Mouse (Mus musculus) heart, embryonic 14.5 days (tissue): ENCODE results near the gene Ccr1. TPM values are rescaled to one million over a fixed set of nuclear protein-coding genes. Genes with fewer than 3 reads are reported as not detected.

Source experiments
- ATAC-seq: fragments of 200-750 bp; cut with Nextera tagmentation; 2 replicates; pipeline ENCODE4 v1.8.0; 2017; ENCODE audit warnings: low read depth, moderate TSS enrichment; ENCODE audit not compliant: insufficient number of reproducible peaks, insufficient read depth, low FRiP score
- H3K27ac ChIP-seq, 2 experiments: fragments of 200-500 bp in 1 of 2; fragments of 300-500 bp in 1 of 2; sonication (generic) in 1 of 2; replicated peaks in 1 of 2; 2 replicates each; pipeline ENCODE4 v1.5.1; 2012 to 2014; ENCODE audit warnings: low read depth in 2 of 2, low read length in 2 of 2, control low read depth in 1 of 2, mild to moderate bottlenecking in 1 of 2, mixed read lengths in 1 of 2; ENCODE audit not compliant: control insufficient read depth in 1 of 2, insufficient read depth in 1 of 2
- H3K27me3 ChIP-seq: fragments of 300-500 bp; sonication (generic); 2 replicates; pipeline ENCODE4 v1.6.1; 2014; ENCODE audit warnings: mild to moderate bottlenecking, low read length, control low read depth; ENCODE audit not compliant: control insufficient read depth, insufficient read depth
- H3K36me3 ChIP-seq: fragments of 300-500 bp; sonication (generic); 2 replicates; pipeline ENCODE4 v1.6.1; 2014; ENCODE audit warnings: mild to moderate bottlenecking, control low read depth, low read length, mixed read lengths; ENCODE audit not compliant: control insufficient read depth, insufficient read depth
- H3K4me1 ChIP-seq, 2 experiments: fragments of 200-500 bp in 1 of 2; fragments of 300-500 bp in 1 of 2; sonication (generic) in 1 of 2; 2 replicates each; pipeline ENCODE4 v1.6.1; 2012 to 2014; ENCODE audit warnings: low read length in 2 of 2, control low read depth in 1 of 2, mixed read lengths in 1 of 2; ENCODE audit not compliant: control insufficient read depth in 2 of 2, insufficient read depth in 2 of 2
- H3K4me2 ChIP-seq: fragments of 300-500 bp; sonication (generic); 2 replicates; pipeline ENCODE4 v1.6.1; 2014; ENCODE audit warnings: mild to moderate bottlenecking, low read length
- H3K4me3 ChIP-seq, 2 experiments: fragments of 200-500 bp in 1 of 2; fragments of 300-500 bp in 1 of 2; sonication (generic) in 1 of 2; 2 replicates each; pipeline ENCODE4 v1.5.1; 2012 to 2014; ENCODE audit warnings: low read length in 2 of 2, mild to moderate bottlenecking in 2 of 2, control low read depth in 1 of 2, low read depth in 1 of 2, moderate library complexity in 1 of 2; ENCODE audit not compliant: control insufficient read depth in 1 of 2, insufficient read depth in 1 of 2
- H3K9ac ChIP-seq: fragments of 300-500 bp; sonication (generic); 2 replicates; pipeline ENCODE4 v1.6.1; 2014; ENCODE audit warnings: mild to moderate bottlenecking, low read length
- H3K9me3 ChIP-seq: fragments of 300-500 bp; sonication (generic); 2 replicates; pipeline ENCODE4 v1.6.1; 2016; ENCODE audit warnings: low read length, control low read depth; ENCODE audit not compliant: control insufficient read depth
- WGBS: fragments of 180-500 bp; shearing (Covaris S2); extraction: QIAGEN DNeasy Blood & Tissue Kit; methylation state at CpG from one replicate; pipeline ENCODE4 v1.1.7; 2014; 5-methylcytosine and 5-hydroxymethylcytosine counted together
- polyA plus RNA-seq: library from polyadenylated mRNA; unstranded; fragments of >200 nt; fragmentation: Nextera tagmentation; extraction: Ambion mirVana; gene quantifications from 2 replicates; pipeline ENCODE4 v1.2.1, GENCODE M21; 2014

Gene Ccr1
- polyA plus RNA-seq, 1 experiment from 2014 or later, result 1.9 TPM

DNA sequence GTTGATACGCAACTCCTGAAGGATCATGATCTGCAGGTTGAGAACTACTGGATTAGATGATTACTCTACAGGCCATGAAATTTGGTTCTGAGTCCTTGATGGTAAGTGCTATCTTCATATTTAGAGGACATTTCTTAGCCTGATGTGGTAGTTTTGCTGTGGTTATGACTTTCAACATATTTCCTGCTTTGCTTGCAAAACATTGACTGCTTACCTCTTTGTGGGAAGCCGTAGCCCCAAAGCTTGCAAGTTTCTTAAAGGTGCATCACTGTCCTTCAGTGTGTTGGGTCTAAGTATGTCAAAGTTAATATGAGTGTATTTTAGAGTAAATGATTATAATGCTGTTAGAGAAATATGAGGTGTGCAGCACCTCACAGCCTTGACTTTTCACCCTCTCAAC is 30.5 kb downstream of the Ccr1 start:
- H3K4me3 ChIP-seq, result no peak overlapping the region
- WGBS, result 90% methylated on average over 2 of the region's 2 CpGs
- no peak for ATAC-seq

DNA sequence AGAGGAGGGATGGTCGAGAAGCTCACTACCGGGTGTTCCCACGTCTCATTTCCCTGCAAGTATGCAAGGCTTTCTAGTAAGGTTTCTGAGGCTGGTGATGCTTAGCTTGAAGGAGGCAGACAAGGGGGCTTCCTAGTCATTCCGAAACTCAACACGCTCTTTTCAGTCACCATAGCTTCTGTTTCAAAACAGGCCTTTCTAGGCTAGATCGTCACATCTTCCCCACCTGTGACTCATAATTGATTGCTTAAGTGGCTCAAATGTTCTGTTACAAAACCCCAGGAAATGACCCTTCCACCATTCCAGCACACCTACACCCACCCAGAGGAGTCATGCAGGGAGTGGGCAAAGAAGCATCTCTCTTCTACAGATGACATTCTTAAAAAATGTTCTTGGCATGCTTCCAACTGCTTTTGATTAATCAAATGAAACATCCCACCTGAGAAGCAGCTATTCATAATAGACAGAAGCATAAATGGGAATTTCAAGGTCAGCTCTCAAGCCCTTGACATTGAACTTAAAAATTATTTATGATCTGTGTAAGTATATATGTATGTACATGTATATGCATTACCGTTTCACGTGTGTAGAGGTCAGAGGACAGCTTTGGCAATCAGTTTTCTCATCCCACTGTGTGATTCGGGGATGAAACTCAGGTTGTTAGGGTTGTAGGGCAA is 31.8 kb downstream of the Ccr1 start:
- no peak overlapping the region for H3K27ac ChIP-seq
- H3K27me3 ChIP-seq, result no peaks in the 10 kb centered on the region
- H3K4me2 ChIP-seq, result no peak overlapping the region
- H3K9me3 ChIP-seq, result no peaks in the 10 kb centered on the region
- H3K4me3 ChIP-seq, result no peak overlapping the region
- no peaks in the 10 kb centered on the region for H3K36me3 ChIP-seq
- H3K9ac ChIP-seq, result no peak overlapping the region
- 82% methylated on average over 9 of the region's 9 CpGs for WGBS
- no peaks in the 10 kb centered on the region for H3K4me1 ChIP-seq
- ATAC-seq, result no peak

More for the DNA sequence above, 30.5 kb downstream of the Ccr1 start:
- Histone ChIP-seq H3K27me3 (no peaks in the 10 kb centered on the region), H3K27ac (no peak overlapping the region), H3K9ac (no peak overlapping the region), H3K4me2 (no peak overlapping the region), H3K9me3 (no peaks in the 10 kb centered on the region), H3K36me3 (no peaks in the 10 kb centered on the region), H3K4me1 (no peaks in the 10 kb centered on the region; a peak in 1 of 4 replicates)

DNA sequence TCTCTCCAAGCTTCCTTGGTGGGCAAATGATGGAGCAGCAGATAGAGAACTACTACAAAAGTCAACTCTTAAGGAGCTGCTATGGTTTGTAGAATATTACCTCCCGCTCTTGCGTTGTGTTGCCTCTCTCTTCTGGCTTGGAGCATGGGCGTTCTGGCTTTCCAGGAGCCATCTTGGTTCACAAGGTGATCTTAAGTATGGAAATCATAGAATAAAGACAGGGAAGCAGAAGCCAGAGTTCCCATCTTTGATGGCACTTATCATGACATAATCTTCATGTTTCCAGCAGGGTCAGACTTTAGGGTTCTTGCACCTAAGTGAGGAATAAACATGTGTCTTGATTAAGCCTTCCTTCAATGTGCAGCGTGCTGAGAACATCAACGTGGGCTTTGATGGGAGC is 32.7 kb downstream of the Ccr1 start:
- Histone ChIP-seq H3K4me2 (no peak overlapping the region), H3K9ac (no peak overlapping the region), H3K4me3 (no peak overlapping the region), H3K9me3 (no peaks in the 10 kb centered on the region), H3K4me1 (no peaks in the 10 kb centered on the region), H3K27me3 (no peaks in the 10 kb centered on the region), H3K27ac (no peak overlapping the region), H3K36me3 (no peaks in the 10 kb centered on the region)
- ATAC-seq, result no peak
- WGBS, result 81% methylated on average over 5 of the region's 5 CpGs

DNA sequence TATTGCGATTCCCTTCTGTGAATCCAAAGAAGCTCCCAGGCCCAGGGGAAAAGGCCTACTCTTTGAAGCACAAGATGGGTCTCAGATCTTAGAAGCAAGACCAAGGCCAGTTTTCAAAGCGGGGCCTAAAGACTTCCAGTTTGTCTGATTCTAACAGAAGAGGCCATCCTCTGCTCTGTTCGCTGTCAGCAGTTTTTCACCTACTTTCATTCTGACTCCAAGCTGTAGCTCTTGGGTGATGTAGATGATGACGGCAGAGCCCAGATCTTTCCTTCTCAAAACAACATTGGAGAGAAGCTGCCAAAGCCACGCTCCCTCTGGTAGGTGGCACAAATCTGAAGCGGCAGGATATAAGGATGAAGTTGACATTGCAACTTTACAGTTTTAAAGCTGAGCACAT is 33.1 kb downstream of the Ccr1 start:
- H3K4me2 ChIP-seq, result no peak overlapping the region
- no peak overlapping the region for H3K27ac ChIP-seq
- no peak for ATAC-seq
- WGBS, result 85% methylated on average over 6 of the region's 6 CpGs
- no peak overlapping the region for H3K4me3 ChIP-seq
- H3K4me1 ChIP-seq, result no peaks in the 10 kb centered on the region
- no peaks in the 10 kb centered on the region for H3K9me3 ChIP-seq
- no peaks in the 10 kb centered on the region for H3K27me3 ChIP-seq
- H3K36me3 ChIP-seq, result no peaks in the 10 kb centered on the region
- H3K9ac ChIP-seq, result no peak overlapping the region

DNA sequence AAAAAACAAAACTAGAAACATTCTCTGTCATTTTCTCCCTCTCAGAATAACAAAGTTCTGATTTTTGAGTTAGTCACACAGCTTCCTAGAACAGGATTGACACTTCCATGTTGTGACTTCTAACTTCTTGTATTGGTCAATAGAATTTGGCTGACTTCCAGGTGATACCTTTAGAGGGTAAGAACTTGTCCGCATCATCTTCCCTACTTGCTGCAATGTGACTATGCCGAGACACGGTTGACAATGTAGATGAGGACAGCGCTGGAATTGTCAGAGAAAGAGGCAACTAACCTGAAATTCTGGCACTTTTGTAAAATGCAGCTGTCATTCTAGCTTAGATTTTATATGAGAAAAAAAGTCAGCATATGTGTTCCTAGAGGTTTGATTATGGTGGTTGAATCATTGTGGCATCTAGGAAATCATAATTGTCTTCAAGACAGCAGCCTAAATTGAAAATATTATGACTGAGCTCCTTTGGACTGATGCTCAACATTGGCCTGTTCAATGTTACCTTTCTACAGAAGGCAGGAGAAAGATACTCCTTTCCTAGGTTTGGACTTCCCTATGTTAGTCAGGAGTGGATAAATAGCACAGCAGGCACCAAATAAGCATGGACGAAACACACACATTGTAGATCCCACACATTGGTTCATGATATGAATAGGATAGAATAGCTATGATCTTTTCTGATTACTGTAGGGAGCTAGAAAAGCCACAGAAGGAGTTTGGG is 34.6 kb downstream of the Ccr1 start:
- Histone ChIP-seq H3K36me3 (no peaks in the 10 kb centered on the region), H3K4me2 (no peak overlapping the region), H3K4me3 (no peak overlapping the region), H3K9ac (no peak overlapping the region), H3K27ac (no peak overlapping the region), H3K9me3 (no peaks in the 10 kb centered on the region), H3K4me1 (no peaks in the 10 kb centered on the region; a peak in 1 of 4 replicates), H3K27me3 (no peaks in the 10 kb centered on the region)
- no peak for ATAC-seq
- WGBS, result 88% methylated on average over 5 of the region's 5 CpGs

DNA sequence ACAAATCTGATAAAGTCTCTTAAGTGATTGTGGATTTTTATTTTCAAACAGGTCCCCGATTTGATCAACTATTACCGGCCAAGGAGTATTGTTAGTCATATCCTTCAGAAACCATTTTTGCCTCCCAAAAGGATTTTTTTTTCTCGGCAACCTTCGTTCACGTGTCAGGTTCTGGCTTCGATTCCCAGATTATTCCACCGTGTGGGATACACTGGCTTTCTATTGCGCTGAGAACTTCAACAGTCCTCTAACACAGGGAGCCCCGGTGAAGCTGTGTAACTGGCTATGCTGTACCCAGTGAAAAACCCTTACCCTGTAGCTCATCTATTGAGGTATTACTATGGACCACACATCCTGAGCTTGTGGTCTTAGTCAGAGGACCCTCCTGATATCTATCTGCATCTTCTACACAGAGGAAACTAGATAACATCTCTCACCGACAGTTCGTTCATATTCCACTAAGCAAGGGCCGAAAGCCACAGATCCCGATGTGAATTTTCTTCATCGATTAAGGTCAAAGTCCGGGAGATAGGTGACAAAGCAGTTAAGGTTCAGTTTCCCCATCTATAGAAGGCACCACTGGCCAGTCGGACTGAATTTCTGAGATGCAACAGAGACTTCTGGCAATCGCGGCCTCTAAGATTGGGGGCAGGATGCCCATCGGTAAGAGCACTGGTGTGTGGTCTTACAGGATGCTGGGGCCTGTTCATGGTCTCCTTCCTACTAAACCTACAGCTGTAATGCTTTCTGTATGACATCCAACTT is 35.4 kb downstream of the Ccr1 start:
- WGBS, result 87% methylated on average over 19 of the region's 19 CpGs

DNA sequence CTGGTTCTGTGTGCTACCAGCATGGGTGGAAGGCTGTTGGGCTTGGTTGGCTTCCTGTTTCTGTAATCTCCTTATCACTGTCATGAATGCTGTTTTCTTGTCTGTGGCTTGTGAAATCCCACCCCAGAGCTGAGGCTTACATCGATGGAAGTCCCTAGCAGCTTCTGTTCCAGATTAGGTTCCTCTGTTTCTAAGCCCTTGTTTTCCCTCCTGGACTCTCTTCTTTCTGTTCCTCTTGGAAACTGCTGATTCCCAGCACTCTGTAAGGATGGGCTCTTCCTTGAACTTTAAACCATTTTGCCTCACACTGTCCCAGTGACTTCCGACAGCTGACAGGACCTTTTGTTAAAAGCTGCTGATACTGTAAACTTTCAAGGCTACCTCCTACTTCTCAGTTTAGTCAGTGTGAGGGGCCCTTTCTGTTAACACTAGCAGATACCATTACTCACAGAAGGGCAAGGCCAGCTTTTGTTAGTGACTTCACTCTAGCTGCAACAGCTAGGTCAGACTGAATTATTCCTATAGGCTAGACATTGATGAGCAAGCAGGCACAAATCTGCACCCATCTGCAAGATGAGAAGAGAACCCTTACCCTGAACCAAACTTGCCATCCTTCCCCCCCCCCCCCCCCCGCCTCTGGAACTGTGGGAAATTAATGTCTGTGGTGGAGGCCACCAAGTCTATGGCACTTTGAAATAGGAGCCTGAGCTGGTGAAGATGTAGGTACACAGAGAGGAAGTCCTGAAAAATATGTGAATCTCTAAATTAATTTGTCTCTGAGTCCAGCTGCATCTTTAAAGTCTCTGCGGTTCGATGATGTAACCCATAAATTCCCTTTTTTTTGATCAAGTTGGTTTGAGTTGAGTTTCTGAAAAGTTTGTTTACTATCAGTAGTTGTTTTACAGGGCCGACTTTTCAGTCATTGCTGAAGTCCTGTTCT is 36.5 kb downstream of the Ccr1 start:
- Histone ChIP-seq H3K4me1 (peaks cover 0 to 4% of the 10 kb centered on the region in 2 experiments; a peak in 2 of 4 replicates), H3K9ac (no peak overlapping the region), H3K36me3 (no peaks in the 10 kb centered on the region), H3K4me2 (no peak overlapping the region), H3K27ac (no peak overlapping the region; a peak in 1 of 4 replicates), H3K9me3 (no peaks in the 10 kb centered on the region), H3K4me3 (no peak overlapping the region), H3K27me3 (no peaks in the 10 kb centered on the region)
- ATAC-seq, result no peak
- 46% methylated on average over 5 of the region's 6 CpGs for WGBS

More for the DNA sequence above, 35.4 kb downstream of the Ccr1 start:
- H3K9me3 ChIP-seq, result no peaks in the 10 kb centered on the region
- no peak overlapping the region for H3K27ac ChIP-seq
- H3K4me1 ChIP-seq, result peaks cover 0 to 4% of the 10 kb centered on the region in 2 experiments; a peak in 1 of 4 replicates
- ATAC-seq, result no peak
- no peak overlapping the region for H3K9ac ChIP-seq
- H3K27me3 ChIP-seq, result no peaks in the 10 kb centered on the region
- no peaks in the 10 kb centered on the region for H3K36me3 ChIP-seq
- no peak overlapping the region for H3K4me2 ChIP-seq
- H3K4me3 ChIP-seq, result no peak overlapping the region
